Mouse (Mus musculus): ENCODE results near the gene Mrps23. TPM values are rescaled to one million over a fixed set of nuclear protein-coding genes. Genes with fewer than 3 reads are reported as not detected.
"Not testable (repeated sequence)": the region's sequence is repeated elsewhere in the genome, so short reads cannot be mapped to it uniquely, and the experiment has no call there.

The Mrps23 gene
- total RNA-seq, 1 experiment from 2014 or later, result 115 TPM

DNA sequence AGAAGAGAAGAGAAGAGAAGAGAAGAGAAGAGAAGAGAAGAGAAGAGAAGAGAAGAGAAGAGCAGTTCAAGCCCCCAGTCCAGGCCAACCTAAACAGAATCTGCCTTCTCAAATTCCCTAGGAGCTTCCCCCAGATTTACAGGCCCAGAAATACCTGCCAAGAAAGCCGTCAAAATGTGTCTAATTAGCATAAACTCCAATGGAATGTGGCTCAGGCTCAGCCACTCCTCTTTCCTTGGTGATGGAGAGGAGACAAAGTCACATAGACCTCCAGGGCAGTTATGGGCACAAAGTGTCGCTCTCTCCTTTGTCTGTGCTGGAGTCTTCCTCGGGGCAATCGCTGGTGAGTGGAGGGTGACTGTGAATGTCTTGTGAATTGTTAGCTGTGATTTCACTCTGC lies 6.0 kb upstream of the Mrps23 start:
- no peak for ATAC-seq (replicated peaks; ENCODE audit: insufficient number of reproducible peaks, low FRiP score, low TSS enrichment, poor library complexity, severe bottlenecking)

DNA sequence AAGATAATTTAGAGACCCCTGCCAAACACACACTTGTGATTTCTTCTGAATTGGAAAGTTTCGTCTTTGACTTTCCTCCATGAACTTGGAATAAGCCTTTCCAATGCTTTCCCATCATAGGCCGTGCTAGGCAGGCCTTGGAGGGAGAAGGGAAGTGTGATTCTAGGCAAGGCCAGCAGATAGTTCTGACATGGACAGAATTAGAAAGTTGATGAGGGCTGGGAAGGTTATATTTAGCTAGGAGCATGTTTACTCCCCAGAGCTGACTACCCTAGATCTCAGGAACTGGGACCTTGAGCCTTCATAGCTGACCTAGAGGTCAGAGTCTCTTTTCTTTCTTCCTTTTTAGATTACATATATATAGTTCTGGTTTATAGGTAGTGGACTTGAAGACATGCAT lies 3.0 kb upstream of the Mrps23 start:
- ATAC-seq (replicated peaks; ENCODE audit: insufficient number of reproducible peaks, low FRiP score, low TSS enrichment, poor library complexity, severe bottlenecking), result no peak

DNA sequence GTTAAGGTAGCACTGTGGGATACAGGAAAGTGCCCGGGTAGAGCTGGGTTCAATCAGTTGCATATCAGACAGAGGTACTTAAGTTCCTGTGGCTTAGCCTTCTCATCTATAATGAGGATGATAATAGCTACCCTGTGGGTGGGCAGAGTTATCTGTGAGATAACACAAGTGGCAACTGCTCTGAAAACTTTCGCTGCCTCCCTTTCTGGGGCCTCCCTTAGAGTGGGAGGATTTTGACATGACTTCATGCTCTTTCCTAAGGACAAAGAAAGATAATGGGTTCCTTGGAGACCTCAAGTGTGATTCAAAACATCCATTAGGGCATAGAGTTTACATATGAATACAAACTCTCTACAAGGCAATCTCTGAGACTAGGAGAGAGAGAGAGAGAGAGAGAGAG lies 2.1 kb upstream of the Mrps23 start:
- ATAC-seq (replicated peaks; ENCODE audit: insufficient number of reproducible peaks, low FRiP score, low TSS enrichment, poor library complexity, severe bottlenecking), result no peak

DNA sequence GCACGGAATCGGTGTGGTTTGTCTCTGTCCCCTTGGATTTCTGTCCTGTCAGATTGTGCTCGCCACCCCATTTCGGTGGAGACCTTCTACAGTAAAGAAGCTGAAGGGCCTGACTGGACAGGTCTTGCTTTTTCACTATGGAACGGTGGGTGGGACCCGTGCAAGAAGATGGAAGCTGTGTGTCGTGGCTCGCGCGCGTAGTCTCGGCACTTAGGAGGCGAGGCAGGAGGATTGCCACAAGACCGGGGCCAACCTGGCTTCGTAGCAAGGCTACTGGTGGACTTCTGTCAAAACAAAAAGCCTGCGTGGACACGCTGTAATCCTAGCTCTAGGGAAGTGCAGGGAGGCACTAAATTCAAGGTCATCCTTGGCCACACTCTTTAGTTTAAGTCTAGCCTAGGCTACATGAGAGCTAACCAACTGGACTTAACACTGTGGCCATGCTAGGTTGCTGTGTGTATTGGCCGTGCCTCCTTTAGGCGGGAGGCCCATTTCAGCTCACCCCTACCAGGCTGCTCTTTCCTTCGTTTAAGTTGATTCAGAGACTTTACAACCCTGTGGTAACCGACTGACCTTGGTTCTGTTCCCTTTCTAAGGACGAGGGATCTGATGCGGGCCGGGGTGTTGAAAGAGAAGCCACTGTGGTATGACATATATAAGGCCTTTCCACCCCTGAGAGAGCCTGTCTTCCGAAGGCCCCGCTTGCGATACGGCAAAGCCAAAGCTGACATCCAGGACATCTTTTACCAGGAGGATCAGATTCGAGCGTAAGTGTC lies 593 bp downstream of the Mrps23 start:
- peak; percentile 19 for ATAC-seq (replicated peaks; ENCODE audit: insufficient number of reproducible peaks, low FRiP score, low TSS enrichment, poor library complexity, severe bottlenecking)

DNA sequence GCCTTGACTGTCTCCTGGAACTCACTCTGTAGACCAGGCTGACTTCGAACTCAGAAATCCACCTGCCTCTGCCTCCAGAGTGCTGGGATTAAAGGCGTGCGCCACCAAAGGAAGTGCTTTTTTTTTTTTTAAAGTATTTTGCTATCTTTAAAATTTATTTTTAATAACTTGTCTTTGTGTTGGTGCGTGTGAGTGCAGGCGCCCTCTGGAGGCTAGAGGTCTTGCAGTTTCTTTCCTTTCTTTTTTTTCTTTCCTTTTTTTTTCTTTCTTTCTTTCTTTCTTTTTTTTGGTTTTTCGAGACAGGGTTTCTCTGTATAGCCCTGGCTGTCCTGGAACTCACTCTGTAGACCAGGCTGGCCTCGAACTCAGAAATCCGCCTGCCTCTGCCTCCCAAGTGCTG lies 2.4 kb downstream of the Mrps23 start:
- not testable (repeated sequence) for ATAC-seq (replicated peaks; ENCODE audit: insufficient number of reproducible peaks, low FRiP score, low TSS enrichment, poor library complexity, severe bottlenecking)

DNA sequence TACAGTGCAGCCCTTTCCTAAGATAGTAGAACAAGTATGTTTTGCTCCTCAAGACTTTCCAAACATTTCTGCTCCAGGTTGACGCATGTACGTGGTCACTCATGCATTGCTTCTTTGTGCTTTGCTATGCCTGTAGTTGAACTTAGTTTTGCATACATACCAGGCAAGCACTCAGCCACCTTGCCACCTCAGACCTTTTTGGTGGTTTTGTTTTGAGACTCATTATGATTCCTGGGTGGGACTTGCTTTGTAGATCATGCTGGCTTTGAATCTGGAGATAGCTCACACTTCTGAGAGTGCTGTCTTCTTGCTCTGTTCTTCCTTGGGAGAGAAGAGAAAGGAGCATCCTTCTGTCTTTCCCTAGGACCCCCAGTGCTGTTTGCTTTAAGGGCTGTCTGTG lies 3.5 kb downstream of the Mrps23 start:
- ATAC-seq (replicated peaks; ENCODE audit: insufficient number of reproducible peaks, low FRiP score, low TSS enrichment, poor library complexity, severe bottlenecking), result no peak

DNA sequence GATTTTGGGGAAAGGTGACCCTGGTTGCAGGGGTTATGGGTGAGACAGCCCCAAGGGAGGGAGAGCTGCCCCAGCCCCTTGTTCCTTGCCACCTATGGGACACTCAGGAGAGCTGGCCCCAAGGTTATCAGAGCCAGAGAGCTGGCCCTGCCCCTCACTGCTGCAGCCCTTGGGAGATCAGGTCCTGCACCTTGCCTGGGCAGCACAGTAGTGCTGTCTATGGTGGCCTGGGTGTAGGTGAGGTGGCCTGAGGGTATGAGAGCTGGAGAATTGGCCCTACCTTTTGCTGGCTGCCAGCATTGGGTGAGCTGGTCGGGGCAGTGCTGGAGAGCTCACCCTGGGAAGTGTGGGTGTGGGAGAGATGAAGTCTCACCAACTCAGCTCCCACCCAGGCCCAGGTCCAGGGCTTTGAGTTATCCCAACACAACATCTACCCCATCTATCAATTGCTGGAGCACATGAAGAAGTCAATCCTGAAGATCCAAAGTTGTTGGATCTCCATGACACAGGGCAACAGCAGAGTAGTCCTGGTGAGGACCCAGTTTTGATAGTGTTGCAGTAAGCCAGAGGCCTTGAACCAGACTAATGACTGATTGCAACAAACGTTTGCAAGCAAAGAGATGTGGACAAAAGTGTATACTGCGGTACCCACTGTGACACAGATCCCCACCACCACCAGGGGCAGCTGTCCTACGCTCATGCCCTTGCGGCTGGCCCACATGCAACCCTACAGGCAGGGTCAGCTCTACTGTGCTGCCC lies 7.8 kb downstream of the Mrps23 start:
- no peak for ATAC-seq (replicated peaks; ENCODE audit: insufficient number of reproducible peaks, low FRiP score, low TSS enrichment, poor library complexity, severe bottlenecking)

DNA sequence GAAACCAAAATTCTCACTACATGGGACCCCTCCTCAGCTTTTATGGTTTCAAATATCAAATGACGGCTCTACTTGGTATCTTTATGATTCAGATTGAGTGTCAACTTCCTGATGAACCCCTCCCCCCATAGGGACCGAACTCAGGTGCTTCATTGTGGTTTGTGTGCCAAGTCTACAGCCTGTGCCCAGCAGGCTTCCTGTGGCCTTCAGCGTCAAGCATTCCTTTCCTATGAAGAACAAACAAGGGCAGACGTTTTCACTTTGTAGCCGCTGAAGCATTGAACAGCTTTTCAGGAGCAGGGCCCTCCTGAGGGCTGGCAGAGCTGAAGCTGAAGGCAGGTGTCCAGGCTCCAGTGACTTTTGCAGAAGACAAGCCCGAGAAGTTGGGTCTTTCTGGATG lies 9.6 kb downstream of the Mrps23 start:
- ATAC-seq (replicated peaks; ENCODE audit: insufficient number of reproducible peaks, low FRiP score, low TSS enrichment, poor library complexity, severe bottlenecking), result no peak

DNA sequence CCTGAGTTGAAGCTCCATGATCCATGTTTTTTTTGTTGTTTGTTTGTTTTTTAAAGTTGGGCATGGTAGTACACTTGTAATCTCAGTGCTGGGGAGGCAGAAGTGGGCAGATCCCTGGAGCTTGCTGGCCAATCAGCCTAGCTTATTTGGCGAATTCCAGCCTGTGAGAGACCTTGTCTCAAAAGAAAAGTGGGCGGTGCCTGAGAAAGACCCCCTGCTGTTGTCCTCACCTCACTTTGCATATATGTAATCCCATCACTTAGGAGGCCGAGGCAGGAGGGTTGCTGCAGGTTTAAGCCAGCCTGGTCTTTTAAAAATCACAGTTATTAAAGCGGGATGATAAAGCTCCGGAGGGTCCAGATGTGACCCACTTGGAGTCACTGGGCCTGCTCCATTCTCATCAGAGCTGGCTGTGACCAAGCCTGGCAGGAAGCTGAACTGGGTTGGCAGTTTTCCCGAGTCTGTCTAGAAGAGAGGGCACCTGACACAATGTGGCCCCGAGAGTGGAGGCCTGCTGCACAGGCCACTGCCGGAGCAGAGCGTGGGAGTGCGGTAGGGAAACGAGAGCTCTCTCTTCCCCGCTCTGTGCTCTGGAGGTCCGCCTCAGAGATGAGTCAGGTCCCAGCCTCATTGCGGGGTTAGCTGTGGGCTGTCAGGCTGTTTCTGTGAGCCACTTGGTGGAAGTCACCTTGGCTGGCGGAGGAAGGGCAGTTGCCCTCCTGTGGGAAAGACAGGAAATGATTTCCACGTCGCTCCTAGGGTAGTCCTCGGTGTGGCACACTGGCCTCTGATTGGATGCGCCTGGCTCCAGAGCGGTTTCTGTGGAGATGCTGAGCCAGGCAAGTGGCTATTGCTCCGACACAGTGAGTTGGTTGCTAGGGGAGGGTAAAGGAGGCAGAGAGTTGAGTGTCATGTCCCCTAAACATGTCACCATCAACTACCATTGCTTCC lies 11.0 kb downstream of the Mrps23 start:
- ATAC-seq (replicated peaks; ENCODE audit: insufficient number of reproducible peaks, low FRiP score, low TSS enrichment, poor library complexity, severe bottlenecking), result no peak

DNA sequence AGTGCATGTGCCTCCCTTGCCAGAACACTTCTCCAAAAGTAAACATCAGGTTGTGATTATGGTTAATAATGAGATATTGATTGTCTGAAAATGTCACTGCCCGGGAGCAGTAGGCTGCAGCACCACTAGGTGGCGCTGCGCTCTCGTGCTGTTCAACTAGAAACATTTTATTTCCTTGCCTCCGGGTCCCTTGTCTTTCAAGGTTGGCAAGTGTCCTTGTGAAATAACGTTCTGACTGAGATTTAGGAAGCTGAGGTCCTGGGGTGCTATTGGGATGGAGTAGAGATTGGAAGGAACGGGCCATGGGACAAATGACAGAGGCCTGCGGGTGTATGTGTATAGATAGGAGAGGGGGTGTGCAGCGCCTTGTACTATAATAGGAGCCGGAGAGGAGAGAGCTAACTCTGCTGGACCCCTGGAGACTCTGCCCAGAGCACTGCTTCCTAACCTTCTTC lies 12.1 kb downstream of the Mrps23 start:
- ATAC-seq (replicated peaks; ENCODE audit: insufficient number of reproducible peaks, low FRiP score, low TSS enrichment, poor library complexity, severe bottlenecking), result no peak

DNA sequence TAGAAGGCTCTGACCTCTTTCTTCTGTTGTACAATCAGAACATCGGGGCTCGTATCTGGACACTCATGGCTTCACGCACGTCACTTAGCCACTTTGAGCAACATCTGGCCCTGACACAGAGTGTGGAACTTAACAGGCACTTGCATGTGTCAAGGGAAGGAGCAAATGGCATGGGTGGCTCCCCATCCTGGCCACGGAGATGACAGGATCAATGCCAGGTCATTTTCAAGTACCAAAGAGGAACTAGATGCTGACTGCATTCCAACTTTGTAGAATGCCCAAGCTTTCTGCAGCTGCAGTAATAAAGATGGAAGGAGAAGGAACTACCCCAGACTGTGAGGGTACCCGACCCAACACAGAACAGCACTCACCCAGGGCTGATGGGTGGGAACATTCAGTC lies 14.0 kb downstream of the Mrps23 start:
- no peak for ATAC-seq (replicated peaks; ENCODE audit: insufficient number of reproducible peaks, low FRiP score, low TSS enrichment, poor library complexity, severe bottlenecking)

DNA sequence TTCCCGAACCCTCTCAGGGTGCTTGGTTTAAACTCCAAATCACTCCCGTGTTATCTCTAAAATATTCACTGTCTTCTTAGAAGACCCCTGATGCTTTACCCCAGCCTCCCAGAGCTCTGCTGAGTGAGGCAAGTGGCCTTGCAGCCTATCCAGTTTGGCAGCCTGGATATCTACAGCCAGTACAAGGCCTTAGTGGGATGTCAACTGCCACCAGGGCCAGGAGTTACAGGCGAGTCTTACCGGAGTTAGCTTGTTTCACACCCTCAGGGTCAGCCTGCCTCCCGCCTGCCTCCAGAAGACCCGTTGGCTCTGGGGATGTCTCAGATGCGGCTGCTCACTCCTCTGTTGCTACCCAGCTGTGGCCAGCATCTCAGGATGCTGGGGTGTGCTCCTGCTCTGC lies 14.4 kb downstream of the Mrps23 start:
- ATAC-seq (replicated peaks; ENCODE audit: insufficient number of reproducible peaks, low FRiP score, low TSS enrichment, poor library complexity, severe bottlenecking), result no peak

DNA sequence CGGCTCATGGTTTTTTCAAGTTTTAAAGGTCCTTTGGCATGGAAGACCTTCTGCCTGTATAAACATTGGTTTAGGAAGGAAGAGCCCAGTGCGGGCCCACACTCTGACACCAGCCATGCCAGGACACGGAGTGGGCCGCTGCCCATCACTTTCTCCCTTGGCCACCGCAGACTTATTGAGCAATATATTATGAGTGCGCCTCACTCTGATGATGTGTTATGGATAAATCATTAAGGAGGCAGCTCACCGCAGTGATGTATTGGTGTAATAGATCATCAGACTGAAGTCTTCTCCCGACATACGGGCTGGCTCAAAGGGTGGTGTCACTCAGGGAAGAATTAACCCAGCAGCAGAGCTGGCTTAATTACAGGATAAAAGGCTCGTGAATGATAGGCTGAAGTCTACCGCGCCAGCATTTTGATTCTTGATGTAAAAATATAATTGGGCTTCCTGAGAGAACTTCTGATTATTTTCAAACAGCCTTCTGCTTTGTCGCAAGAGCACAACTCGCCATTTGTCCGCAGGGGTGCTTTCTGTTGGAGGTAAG lies 17.8 kb downstream of the Mrps23 start:
- ATAC-seq (replicated peaks; ENCODE audit: insufficient number of reproducible peaks, low FRiP score, low TSS enrichment, poor library complexity, severe bottlenecking), result no peak

DNA sequence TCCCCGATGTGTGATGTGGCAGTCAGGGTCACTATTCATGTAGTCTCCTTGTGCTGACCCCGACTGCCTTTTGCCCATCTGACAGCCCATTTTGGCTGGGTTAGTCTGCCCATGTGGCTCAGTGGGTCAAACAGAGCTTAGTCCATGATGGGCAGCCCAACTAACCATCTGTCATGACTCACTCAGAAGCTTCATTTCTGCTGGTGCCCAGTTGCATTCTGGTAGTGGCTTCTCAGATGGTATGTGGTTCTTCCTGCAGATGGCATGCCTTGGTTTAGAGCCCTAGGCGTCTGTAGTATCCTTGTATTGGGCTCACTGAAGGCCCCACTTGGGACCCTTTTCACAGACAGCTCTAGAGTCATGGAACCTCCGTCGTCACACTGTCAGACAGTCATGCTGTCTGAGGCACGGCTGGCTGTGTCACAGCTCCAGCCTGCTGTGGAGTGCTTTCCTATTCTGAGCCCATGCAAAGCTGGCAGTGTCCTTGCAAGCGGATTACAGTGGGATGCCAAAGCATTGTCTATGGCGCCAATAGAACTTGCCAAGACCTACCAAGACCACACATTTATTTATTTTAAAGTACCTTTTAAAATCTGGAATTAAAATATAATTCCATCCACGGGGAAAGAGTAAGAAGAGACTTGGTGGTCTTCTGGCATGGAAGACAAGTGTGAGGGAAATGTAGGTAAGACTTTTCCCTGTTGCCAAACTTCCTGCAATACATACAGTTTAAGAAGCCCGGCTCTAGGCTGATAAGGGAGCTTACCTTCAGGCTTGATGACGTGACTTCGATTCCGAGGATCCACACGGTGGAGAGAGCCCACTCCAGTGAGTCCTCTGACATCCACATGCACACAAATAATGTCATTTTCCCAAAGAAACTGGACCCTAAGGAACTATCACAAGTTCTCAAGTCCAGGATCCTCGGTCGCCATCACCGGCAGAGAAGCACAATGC lies 23.1 kb downstream of the Mrps23 start:
- ATAC-seq (replicated peaks; ENCODE audit: insufficient number of reproducible peaks, low FRiP score, low TSS enrichment, poor library complexity, severe bottlenecking), result no peak

DNA sequence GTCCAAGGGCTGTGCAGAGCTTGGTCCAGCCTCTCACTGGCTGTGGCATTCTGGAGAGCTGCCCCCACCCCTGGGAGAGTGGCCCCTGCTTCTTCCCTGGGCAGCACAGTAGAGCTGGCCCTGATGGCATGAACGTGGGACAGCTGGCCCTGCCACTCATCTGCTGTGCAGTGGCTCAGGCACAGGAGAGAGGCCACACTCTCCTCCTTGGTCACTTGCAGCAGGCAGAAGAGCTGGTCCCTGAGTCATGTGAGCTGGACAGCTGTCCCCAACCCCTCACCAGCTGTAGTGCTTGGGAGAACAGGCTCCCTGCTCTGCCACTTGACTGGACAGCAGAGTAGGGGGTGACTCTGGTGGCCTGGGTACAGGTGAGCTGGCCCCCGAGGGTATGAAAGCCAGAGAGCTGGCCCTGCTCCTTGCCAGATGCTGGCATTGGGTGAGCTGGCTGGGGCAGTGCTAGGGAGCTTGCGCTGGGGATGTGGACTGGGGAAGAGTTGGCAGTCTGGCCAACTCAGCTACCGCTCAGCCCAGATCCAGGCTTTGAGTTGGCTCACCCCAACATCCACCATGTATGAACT lies 27.1 kb downstream of the Mrps23 start:
- ATAC-seq (replicated peaks; ENCODE audit: insufficient number of reproducible peaks, low FRiP score, low TSS enrichment, poor library complexity, severe bottlenecking), result no peak

DNA sequence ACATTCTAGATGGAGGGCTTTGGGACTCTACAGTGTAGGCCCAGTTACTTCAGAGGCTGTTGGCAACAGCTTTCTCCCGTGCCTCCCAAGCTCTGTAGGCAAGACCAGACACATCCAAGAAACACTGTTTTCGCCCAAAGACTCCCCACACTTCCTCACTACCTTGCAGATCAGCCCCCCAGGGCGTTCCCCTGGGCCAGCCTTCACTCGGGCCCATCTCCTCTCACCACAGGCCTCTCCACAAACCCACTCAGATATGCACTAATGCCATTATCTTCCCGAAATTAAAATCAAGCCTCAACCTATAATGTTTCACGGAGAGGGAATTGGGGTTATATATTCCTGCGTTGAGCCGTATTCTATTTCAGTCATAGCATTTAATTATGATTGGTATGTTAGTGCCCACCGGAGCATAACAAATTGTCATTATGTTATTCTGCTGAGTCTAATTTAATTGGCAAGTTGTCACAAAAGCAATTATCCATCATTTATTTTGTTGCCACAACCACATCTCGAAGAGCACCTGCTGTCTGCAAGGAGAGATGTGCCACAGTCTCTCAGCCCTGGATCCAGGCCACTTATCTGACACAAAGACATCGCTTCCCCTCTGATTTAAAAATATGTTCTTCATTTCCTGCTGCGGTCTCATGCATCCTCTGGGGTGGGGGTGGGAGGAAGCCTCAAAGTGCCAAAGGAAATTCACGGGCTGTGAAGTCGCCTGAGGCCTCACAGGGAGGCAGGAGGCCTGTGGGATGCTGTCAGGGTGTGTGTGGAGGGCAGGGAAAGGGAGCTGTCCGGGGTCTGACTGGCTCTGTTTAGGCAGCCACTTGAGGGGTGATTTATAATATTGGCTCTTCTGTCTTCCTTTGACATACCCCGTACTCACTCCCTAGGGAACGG lies 29.6 kb downstream of the Mrps23 start:
- ATAC-seq (replicated peaks; ENCODE audit: insufficient number of reproducible peaks, low FRiP score, low TSS enrichment, poor library complexity, severe bottlenecking), result no peak

DNA sequence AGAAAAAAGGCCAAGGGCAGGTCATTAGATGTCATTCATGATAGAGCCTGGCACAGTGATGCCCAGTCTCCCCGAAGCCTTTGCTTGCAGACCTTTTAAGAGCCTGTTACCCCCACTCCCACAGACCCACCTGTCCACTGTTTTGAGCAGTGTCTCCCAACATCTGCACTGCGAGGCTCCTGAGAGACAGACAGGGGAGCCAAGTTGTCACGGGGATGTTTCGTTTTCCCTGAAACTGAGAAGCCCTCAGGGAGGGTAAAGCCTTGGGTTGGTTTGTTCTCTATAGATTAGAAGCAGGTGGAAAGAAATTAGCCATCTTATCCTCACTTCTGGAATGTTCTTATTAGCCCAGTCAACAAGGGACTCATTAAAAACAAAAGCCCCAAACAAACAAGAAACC lies 30.6 kb downstream of the Mrps23 start:
- no peak for ATAC-seq (replicated peaks; ENCODE audit: insufficient number of reproducible peaks, low FRiP score, low TSS enrichment, poor library complexity, severe bottlenecking)

All from monocyte, adult 5-6 weeks (primary cell).